Mouse (Mus musculus): ENCODE results near the gene Pax7.

The Pax7 gene

GRCm38 (mm10) chr4:139689627-139690269 lies 143.6 kb downstream of the Pax7 start:
- no peak for DNase-seq (ENCODE audit: low spot score in 2 of 2)

GRCm38 (mm10) chr4:139688058-139688457 lies 145.3 kb downstream of the Pax7 start:
- DNase-seq (ENCODE audit: low spot score in 2 of 2), result no peak
